Mouse (Mus musculus): ENCODE measurements around the gene Cd8a. TPM values are rescaled to one million over a fixed set of nuclear protein-coding genes. Genes with fewer than 3 reads are reported as not detected.
"Not testable (repeated sequence)": the region's sequence is repeated elsewhere in the genome, so short reads cannot be mapped to it uniquely, and the experiment has no call there.

The Cd8a gene
- total RNA-seq (2021): under 1 TPM in 1 of 2 experiments, not detected in 1; 0.10 TPM
- long read RNA-seq, experiment 1: 0 reads
- long read RNA-seq, experiment 2: 0 reads

DNA sequence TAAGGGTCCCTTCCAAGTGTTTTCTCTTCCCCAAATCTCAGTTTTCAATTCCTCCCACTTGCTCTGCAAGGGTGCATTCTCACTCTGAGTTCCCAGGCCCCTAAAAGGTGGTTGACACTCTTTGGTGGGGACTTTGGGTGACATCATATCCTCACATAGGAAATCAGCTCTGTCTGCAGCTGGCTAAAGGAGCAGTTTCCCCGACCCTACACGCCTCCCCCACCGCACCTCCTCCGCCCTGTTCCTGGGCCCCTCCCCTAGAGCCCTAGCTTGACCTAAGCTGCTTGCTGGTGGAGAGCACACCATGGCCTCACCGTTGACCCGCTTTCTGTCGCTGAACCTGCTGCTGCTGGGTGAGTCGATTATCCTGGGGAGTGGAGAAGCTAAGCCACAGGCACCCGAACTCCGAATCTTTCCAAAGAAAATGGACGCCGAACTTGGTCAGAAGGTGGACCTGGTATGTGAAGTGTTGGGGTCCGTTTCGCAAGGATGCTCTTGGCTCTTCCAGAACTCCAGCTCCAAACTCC is at the start of gene Cd8a:
Gene Cd8a, plus strand, starts transcription at position 179 of the 527 bp plus-strand sequence.
- no peak for DNase-seq
- intact Hi-C loops (cut with DNase I; ENCODE audit: low total_unique reads): loop anchor here (10.0 kb wide), 1 partner anchor 59 kb away; no protein-coding TSS in a partner anchor

DNA sequence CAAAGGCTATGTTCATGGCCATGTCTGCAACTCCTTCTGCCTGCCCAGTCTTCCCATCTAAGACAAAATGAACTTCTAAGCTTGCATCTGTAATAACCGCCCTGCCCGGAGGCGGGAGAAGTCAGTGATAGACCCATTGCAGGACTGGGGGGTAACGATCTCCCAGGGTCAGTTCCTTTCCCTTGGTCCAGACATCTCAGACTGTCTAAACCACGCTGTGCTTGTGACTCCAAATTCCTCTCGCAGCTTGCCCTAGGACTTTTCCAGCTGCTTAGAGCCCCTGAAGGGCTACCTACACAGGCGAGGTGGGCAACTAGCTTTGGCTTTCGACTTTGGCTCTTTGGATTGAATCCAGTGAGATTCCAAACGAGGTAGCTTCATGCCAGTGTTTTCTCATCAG is 48.4 kb upstream of the Cd8a start:
- no peak for DNase-seq
- intact Hi-C loops (cut with DNase I; ENCODE audit: low total_unique reads): no loop called here

DNA sequence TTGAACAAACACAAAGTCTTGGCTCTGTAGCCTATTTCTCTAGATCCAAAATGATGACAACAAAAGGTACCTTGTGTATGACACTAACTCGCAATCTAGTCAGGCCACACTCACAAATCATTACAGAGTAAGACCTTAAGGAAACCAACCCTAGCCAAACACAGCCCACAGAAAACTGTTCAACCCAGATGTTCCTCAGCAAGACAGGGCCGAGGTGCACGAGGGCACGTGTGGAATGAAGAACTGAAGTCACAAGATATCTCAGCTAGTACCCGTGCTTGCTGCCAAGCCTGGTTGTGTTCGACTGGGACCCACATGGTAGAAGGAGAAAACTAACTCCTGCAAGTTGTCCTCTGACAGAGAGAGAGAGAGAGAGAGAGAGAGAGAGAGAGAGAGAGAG is 43.3 kb upstream of the Cd8a start:
- no peak for DNase-seq
- intact Hi-C loops (cut with DNase I; ENCODE audit: low total_unique reads): no loop called here

DNA sequence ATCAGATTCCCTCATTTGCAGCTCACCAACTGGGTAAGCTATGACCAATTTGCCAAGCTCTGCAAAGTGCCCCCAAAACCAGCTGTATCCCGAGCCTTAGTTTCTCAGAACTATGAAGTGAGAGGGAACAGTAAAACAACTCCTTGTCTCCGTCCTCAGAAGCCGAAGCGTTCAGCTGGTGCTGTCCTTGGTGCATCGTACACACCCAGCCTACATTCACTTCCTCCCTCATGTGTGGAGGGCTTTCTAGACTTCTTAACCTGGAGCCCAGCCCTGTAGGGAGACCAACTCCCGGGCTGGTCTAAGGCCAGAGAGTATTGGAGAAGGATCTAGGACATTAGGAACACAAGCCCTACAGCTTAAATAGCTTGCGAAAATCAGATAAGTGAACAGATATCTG is 42.7 kb upstream of the Cd8a start:
- intact Hi-C loops (cut with DNase I; ENCODE audit: low total_unique reads): no loop called here

DNA sequence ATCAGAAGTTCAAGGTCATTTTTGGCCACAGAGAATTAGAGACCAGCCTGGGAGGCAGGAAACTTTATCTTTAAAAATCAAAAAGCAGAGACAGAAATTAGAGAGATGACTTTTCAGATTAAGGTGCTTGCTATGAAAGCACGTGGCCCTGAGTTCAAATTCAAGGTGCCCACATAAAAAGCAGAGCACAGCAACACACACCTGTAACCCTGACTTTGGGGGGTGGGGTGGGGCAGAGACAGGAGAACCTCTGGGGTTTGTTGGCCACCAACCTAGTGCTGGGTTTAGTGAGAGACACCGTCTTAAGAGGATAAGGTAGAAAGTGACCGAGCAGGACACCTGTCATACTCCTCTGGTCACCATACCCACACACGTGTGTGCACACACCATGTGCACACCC is 41.7 kb upstream of the Cd8a start:
- intact Hi-C loops (cut with DNase I; ENCODE audit: low total_unique reads); DNase-seq: not testable (repeated sequence)

More for the DNA sequence above, 42.7 kb upstream of the Cd8a start:
- no peak for DNase-seq

DNA sequence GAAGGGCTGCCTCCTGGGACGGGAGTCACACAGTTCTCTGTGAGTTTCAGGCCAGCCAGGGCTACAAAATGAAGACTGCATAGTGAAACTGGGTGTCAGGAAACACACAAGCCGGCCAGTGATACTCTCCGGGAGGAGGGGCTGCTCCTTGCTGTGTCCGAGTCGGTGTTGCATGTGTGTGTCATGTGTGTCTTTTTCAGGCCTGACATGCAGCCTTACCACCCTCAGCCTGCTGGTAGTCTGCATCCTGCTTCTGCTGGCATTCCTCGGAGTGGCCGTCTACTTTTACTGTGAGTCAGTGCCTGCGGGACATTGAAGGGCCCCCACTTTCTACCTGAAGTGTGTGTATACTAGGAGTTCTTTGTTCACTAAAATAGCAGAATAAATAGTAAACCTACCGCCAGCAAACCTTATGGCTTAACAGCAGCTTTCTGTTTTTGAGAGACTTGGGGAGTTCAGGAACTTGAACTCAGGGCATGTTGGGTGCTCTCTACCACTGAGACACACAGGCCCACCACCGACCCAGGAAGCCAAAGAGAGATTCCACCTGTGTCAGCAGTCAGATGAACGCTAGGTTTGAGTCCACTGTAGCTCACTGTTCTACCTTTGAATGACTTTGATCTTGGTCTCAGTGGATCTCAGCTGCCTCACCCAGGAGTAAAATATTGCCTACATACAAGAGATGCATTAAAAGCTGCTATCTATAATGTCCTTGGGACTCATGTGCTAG is 40.8 kb upstream of the Cd8a start:
- no peak for DNase-seq
- intact Hi-C loops (cut with DNase I; ENCODE audit: low total_unique reads): no loop called here

DNA sequence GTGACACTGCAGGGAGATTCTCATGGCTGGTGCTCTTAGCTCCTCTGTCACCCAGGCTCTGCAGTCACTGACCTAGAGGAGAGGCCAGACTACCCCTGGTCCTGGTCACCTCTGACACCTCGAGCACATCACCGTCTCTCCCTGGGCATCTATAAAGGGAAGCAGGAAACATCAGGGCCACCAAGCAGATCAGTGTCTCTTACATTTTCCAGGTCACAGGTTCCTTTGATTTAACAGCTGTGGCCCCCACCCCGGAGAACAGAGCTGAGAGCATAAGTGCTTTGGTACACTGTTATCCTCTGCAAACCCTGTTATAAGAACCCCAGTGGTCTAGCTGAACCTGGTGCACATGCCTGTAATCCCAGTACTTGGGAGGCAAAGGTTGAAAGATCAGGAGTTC is 40.2 kb upstream of the Cd8a start:
- DNase-seq: no peak
- intact Hi-C loops (cut with DNase I; ENCODE audit: low total_unique reads): no loop called here

DNA sequence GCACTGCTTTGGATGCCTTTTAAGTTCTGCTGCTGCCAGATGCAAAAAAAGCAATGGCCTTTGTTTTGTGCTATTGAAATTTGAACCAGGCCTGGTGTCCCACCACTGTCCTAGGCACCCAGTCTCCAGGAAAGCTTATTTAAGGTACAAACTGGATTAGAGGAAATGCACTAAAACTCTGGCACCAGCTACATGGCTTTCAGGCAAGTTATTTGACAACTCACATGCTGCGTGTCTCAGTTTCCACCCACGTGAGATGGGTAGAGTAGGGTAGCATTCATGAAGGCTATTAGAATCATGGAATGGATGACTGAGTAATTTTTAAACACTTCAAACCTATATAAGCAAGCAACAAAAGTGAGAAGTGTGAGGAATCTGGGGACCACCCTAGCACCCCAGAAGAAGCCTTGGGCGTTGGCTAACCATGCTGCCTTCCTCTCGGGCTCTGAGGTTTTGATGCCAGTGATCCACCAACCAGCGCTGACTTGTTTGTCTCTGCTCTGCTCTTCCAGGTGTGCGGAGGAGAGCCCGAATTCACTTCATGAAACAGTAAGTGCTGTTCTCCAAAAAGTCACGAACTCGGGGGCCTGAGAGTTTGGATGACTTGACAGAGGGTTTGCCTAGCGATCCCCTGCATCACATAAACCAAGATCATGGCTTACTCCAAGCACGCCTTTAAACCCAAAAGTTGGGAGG is 39.5 kb upstream of the Cd8a start:
- intact Hi-C loops (cut with DNase I; ENCODE audit: low total_unique reads): no loop called here
- no peak for DNase-seq

DNA sequence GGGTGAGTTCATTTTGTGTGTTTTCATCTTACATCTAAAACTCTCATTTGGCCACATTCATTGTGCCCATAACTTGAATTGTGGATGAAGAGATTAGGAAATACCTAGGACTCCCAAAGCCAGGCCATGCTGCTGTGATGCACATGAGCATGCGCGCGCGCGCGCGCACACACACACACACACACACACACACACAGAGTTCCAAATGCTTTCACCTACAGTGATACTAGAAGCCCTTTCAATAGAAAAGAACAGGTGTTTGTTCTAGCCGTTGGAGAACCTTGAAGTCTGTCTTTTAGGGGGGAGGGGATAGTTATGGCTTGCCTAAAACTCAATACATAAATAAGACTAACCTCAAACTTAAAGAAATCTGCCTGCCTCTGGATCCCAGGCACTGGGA is 35.6 kb upstream of the Cd8a start:
- DNase-seq: no peak
- intact Hi-C loops (cut with DNase I; ENCODE audit: low total_unique reads): no loop called here

DNA sequence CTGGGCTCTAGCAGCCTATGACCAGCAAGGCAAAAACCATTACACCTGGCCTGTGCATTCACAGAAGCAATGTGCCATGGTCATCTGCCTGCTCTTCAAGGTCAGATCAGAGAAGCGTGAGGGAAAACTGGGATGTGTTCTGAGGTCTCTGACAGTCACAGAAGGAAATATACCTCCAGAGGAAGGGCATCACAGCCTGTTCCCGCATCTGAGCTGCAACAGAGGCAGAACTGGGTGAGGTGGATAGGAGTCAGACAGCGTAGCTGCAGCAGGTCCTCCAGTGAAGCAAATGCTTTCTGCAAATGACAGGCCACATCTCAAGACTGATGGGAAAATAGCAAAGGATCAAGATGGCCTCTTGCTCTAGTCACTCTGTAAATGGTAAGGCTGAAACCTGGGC is 34.3 kb upstream of the Cd8a start:
- DNase-seq: no peak
- intact Hi-C loops (cut with DNase I; ENCODE audit: low total_unique reads): no loop called here

DNA sequence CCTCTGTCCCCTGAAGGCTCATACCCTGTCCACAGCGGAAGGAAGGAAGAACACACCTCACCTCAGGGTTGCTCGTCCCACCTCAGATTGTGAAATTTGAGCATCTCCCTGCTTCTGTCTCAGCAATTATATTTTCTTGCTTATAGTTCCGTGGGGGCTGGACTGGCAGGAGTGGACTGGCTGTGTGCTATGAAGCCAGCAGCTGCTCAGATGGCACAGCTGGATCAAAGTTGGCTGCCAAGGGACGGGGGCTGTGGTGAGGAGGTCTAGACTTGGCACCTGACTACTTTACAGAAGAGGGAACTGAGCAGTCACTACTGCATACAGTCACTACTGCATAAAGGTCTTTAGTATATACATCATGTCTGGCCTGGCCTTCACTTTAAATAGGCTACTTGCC is 33.9 kb upstream of the Cd8a start:
- no peak for DNase-seq
- intact Hi-C loops (cut with DNase I; ENCODE audit: low total_unique reads): no loop called here

DNA sequence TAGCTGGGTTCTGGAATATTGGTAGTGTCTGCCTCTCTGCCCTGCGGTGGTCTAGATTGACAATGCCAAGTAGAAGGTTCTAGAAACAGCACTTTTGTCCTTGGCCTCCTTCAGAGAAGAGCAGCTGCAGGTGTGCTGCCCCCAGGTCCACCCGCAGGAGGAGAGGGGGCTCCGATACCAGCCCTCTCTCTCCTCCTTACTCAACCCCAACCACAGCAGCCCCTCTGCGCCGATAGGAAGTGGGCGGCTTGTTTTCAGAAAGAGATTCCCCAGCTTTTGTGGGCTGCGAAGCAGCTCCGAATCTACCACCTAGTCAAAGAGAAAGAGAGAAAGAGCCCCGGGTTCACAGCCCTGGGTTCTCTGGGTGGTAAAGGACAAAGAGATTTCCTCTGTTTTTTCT is 32.0 kb upstream of the Cd8a start:
- DNase-seq: no peak
- intact Hi-C loops (cut with DNase I; ENCODE audit: low total_unique reads): no loop called here

DNA sequence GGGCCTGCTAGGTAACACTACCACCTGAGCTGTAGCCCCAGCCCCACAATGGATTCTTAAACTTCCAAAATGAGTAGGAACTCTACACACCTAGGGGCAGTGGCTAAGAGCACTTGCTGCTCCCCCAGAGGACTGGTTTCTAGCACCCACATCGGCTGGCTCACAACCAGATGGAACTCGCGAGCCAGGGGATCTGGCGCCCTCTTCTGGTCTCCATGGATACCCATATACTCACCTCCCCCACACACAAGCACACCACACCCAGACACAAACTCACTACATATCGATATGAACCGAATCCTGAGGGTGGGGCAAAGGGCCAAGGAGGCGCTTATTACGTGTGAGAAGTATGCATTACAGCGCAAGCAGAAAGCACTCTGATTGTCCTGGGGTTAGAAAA is 25.2 kb upstream of the Cd8a start:
- DNase-seq: no peak
- intact Hi-C loops (cut with DNase I; ENCODE audit: low total_unique reads): no loop called here

DNA sequence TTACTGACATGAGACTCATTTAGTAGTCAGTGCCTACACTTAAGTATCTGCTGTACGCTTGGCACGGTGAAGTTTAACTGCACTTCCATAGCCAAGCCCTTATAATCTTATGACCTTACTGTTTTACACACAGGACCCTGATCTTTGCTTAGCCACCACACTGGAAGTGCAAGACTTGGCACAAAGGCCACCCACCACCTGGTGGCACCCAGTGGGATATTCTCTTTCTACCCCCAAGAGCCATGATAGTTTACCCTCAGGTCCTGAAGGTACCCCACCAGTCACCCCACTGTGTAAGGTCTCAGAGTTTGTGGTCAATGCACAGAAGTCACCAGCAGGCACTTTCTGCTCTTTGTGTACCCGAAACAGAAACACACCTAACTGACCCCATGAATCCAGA is 22.0 kb upstream of the Cd8a start:
- intact Hi-C loops (cut with DNase I; ENCODE audit: low total_unique reads): no loop called here
- no peak for DNase-seq

DNA sequence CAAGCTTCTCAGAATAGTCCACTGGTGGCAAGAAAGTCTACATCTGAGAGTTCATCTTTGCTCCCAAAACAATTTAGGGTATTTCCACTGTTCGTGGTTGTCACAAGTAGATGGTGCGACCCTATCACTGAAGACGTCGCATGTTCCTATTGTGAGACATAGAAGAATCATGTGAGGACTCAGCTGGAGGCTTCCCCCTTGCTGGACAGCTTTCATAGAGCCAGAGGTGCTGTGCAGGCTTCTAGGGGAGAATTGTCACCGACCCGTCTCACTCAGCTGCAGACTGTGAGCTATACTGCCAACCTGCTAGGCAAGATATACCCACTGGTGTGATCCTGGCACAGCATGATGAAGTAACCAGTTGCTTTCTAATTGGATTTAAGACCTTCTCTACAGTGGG is 21.0 kb upstream of the Cd8a start:
- intact Hi-C loops (cut with DNase I; ENCODE audit: low total_unique reads): no loop called here
- no peak for DNase-seq

DNA sequence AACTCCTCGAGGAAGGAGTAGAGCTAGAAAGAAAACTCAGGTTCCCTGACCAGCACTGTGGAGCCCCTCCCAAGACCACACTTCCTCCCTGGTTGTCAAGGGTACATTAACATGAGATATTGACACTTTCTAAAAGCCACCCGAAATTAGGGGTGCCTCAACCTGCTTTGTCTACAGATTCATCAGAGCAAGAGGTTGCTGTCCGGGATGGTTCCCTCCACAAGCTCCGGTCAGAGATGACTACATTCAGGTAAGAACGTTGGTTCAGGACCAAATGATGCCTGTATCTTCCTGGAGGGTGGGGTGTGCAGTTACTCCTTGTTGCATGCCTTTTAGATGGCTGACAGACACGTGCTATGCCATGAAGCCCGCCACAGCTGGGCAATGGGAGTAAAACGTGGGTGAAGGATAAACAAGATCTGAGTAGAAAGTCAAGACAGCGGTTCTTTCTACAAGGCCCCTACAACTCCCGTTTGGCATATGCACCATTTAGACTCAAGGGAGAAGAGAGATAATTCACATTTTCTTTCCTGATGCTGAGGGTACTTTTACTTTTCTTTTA is 20.3 kb upstream of the Cd8a start:
- DNase-seq: no peak
- intact Hi-C loops (cut with DNase I; ENCODE audit: low total_unique reads): no loop called here

DNA sequence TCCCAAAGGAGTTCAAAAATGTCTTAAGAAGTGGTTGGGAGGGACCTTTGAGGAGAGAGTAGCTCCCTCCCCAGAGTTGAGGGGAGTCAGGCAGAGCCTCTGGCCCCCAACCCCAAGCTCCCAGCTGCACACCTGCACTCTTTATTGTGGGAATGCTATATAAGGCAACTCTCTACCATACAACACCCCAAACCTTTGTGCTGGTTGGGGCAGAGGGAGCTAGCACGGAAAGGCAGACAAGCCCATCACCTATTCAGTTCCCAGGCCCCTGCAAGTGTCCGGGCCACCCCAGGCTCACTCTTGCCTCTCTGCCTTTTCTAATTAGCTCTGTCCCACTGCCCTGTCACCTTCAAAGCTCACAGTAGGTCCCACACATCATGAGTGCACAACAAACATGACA is 19.5 kb upstream of the Cd8a start:
- intact Hi-C loops (cut with DNase I; ENCODE audit: low total_unique reads): no loop called here

DNA sequence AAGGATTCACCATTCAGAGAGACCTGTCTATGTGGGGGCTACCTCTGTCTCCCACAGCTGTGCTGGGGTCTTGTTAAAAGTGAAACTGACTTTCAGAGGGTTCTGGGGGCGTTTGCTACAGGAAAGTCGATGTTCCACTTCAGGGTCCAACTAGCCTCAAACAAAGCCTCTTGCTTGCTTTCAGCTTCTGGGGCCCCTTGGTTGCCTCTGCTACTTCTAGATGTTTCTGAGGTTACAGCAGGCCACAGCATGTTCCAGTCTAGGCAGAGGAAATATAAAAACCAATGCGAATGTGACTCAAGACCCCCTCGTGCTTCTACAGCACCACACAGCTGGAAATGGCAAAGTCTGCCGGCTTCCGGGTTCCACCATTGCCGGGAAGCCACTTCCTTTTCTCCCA is 15.7 kb upstream of the Cd8a start:
- DNase-seq: no peak

More for the DNA sequence above, 19.5 kb upstream of the Cd8a start:
- DNase-seq: no peak

DNA sequence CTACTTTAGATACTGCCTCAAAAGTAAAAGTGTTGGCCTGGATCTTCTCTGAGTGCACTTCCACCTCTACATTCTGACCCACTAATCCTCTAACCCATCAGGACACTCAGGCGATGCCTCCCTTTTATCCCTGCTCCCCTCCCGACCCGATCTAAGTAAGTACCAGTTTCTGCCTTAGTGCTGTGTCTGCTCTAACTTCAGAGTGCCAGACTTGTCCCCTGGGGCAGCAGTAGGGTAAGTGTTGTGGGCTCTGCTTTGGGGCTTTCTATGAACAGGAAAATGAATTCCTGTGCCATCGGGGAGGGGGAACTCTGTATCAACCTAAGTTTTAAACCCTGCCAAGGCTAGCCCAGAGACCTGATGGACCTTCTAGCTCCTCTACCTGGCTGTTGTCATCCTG is 13.0 kb upstream of the Cd8a start:
- DNase-seq: no peak
- intact Hi-C loops (cut with DNase I; ENCODE audit: low total_unique reads): no loop called here

More for the DNA sequence above, 15.7 kb upstream of the Cd8a start:
- intact Hi-C loops (cut with DNase I; ENCODE audit: low total_unique reads): no loop called here

DNA sequence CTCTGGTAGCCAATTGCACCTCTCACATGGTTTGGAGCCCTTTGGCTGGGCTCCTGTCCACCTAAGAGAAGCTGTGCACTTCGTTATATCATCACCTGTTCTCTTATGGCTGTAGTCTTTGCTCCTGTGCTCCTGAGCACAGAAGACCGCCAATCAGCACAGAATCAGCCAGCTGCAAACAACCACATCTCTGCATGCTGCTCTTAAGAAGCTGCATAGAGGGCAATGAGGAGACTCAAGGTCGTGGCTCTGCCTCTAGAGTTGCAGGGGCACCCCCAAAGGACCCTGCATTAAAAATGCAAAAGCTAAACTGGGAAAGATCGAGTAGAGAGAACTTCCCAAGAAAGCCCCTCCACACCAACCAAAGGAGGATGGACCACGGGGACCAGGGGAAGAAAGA is 12.5 kb upstream of the Cd8a start:
- no peak for DNase-seq
- intact Hi-C loops (cut with DNase I; ENCODE audit: low total_unique reads): no loop called here

Data from gastrocnemius, postnatal 14 days (tissue).